In the genomic region with DNA sequence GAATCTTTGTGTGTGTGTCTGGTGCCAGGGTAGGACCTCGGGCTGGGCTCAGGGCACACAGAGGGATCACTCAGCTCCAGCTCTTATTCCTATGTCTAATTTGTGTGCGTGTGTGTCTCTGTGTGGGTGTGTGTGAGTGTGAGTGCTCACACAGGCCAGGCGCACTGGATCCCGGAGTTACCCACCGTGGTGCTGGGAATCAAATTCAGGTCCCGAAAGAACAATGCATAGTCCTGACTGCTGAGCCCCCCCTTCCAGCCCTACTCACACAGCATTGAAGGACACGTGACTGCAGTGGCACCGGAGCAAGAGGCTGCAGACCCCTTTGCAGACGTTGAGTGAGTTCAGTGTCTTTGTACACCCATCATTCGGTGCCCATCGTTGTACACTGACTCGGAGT, we compare ENCODE assay signal across 16 mouse cellular contexts. TPM values are rescaled to one million over a fixed set of nuclear protein-coding genes. Genes with fewer than 3 reads are reported as not detected.
DNase-seq lines count a peak whose midpoint lies in the region; ATAC-seq lines count a peak whose summit lies in the region.
"Had no signal": no experiment of that assay in that cellular context is flagged by ENCODE, and none has a peak within 500 bp of the region (broad histone marks: within the 10 kb centered on the region; RNA-seq: fewer than 3 reads in every experiment).

No protein-coding gene starts in this region.

- WGBS in hindbrain, embryonic 10.5 days: 93% methylated on average over 12 of the region's 12 CpGs
- 93% methylated on average over 12 of the region's 12 CpGs for WGBS in hindbrain, embryonic 14.5 days
- WGBS in lung, embryonic 16.5 days: 90% methylated on average over 12 of the region's 12 CpGs
- WGBS in heart, embryonic 16.5 days: 85% methylated on average over 12 of the region's 12 CpGs
- WGBS in stomach, embryonic 14.5 days: 92% methylated on average over 12 of the region's 12 CpGs

- no peak for ATAC-seq in hindbrain, embryonic 14.5 days (ENCODE audit: low FRiP score)
- ATAC-seq in lung, embryonic 16.5 days (ENCODE audit: low read depth): no peak
- no peak for ATAC-seq in heart, embryonic 16.5 days (replicated peaks; ENCODE audit: extremely low read depth, insufficient read depth, low FRiP score)
- no peak for ATAC-seq in stomach, embryonic 14.5 days (ENCODE audit: insufficient number of reproducible peaks, insufficient read depth, low FRiP score, low read depth)
- ATAC-seq: forebrain, embryonic 14.5 days had no signal

- peaks cover 81% of the 10 kb centered on the region for H3K4me1 ChIP-seq in hindbrain, embryonic 10.5 days (replicated peaks)
- peaks cover 46% of the 10 kb centered on the region for H3K4me1 ChIP-seq in hindbrain, embryonic 14.5 days (replicated peaks; ENCODE audit: control insufficient read depth, insufficient read depth, low read length)
- peaks cover 70% of the 10 kb centered on the region for H3K4me1 ChIP-seq in lung, embryonic 16.5 days (replicated peaks; ENCODE audit: control insufficient read depth, insufficient read depth, low read length)
- peaks cover 79% of the 10 kb centered on the region for H3K4me1 ChIP-seq in heart, embryonic 16.5 days (ENCODE audit: control insufficient read depth, insufficient read depth, low read length)
- H3K4me1 ChIP-seq in stomach, embryonic 14.5 days (ENCODE audit: control insufficient read depth, insufficient read depth, low read length): peaks cover 50% of the 10 kb centered on the region

- peaks cover 24% of the 10 kb centered on the region for H3K36me3 ChIP-seq in hindbrain, embryonic 10.5 days
- 0 out of 2 replicates have a peak, but pooled peaks cover 3% of the 10 kb centered on the region for H3K36me3 ChIP-seq in hindbrain, embryonic 14.5 days (replicated peaks; ENCODE audit: control insufficient read depth, insufficient read depth)
- H3K36me3 ChIP-seq in lung, embryonic 16.5 days (ENCODE audit: control insufficient read depth, insufficient read depth, low read length): no peaks in the 10 kb centered on the region; the same call in 1 of the 2 replicates
- peaks cover 7% of the 10 kb centered on the region for H3K36me3 ChIP-seq in heart, embryonic 16.5 days (ENCODE audit: control insufficient read depth, insufficient read depth)
- no peaks in the 10 kb centered on the region for H3K36me3 ChIP-seq in stomach, embryonic 14.5 days (ENCODE audit: control insufficient read depth, insufficient read depth, low read length)

- H3K27me3 ChIP-seq in hindbrain, embryonic 10.5 days (ENCODE audit: insufficient read depth, poor library complexity, severe bottlenecking): no peaks in the 10 kb centered on the region
- H3K27me3 ChIP-seq in hindbrain, embryonic 14.5 days (ENCODE audit: control insufficient read depth, insufficient read depth, low read length): no peaks in the 10 kb centered on the region
- H3K27me3 ChIP-seq in lung, embryonic 16.5 days (ENCODE audit: control insufficient read depth, insufficient read depth, low read depth, low read length): no peaks in the 10 kb centered on the region
- H3K27me3 ChIP-seq in heart, embryonic 16.5 days (ENCODE audit: control insufficient read depth, insufficient read depth, low read length): no peaks in the 10 kb centered on the region
- no peaks in the 10 kb centered on the region for H3K27me3 ChIP-seq in stomach, embryonic 14.5 days (ENCODE audit: control insufficient read depth, insufficient read depth, low read length)
- H3K27me3 ChIP-seq: CH12.LX; liver, embryonic 15.5 days; Patski had no signal

- no peak overlapping the region for H3K4me2 ChIP-seq in hindbrain, embryonic 14.5 days (replicated peaks)
- H3K4me2 ChIP-seq in lung, embryonic 16.5 days (ENCODE audit: low read depth, low read length): peak overlapping the region; percentile 63
- peak overlapping the region; percentile 85 for H3K4me2 ChIP-seq in heart, embryonic 16.5 days (ENCODE audit: low read depth, low read length)
- H3K4me2 ChIP-seq in stomach, embryonic 14.5 days (replicated peaks; ENCODE audit: low read depth, low read length): peak overlapping the region; percentile 45; the same call in 1 of the 2 replicates

- H3K4me3 ChIP-seq in hindbrain, embryonic 10.5 days: peak overlapping the region; percentile 49; the same call in 1 of the 2 replicates
- H3K4me3 ChIP-seq in hindbrain, embryonic 14.5 days (replicated peaks; ENCODE audit: low read length): no peak overlapping the region
- peak overlapping the region; percentile 44 for H3K4me3 ChIP-seq in lung, embryonic 16.5 days (ENCODE audit: low read length)
- H3K4me3 ChIP-seq in heart, embryonic 16.5 days (ENCODE audit: low read length): peak overlapping the region; percentile 68
- H3K4me3 ChIP-seq in stomach, embryonic 14.5 days (ENCODE audit: low read depth, low read length): no peak overlapping the region
- H3K4me3 ChIP-seq: myocyte had no signal

- H3K27ac ChIP-seq in hindbrain, embryonic 10.5 days: peak overlapping the region; percentile 89
- no peak overlapping the region for H3K27ac ChIP-seq in hindbrain, embryonic 14.5 days
- H3K27ac ChIP-seq in lung, embryonic 16.5 days (ENCODE audit: low read length): peak overlapping the region; percentile 94
- H3K27ac ChIP-seq in heart, embryonic 16.5 days (ENCODE audit: low read length): peak overlapping the region; percentile 99
- no peak overlapping the region for H3K27ac ChIP-seq in stomach, embryonic 14.5 days (ENCODE audit: low read length)
- H3K27ac ChIP-seq: liver, embryonic 15.5 days had no signal

- H3K9ac ChIP-seq in hindbrain, embryonic 14.5 days: no peak overlapping the region
- no peak overlapping the region for H3K9ac ChIP-seq in lung, embryonic 16.5 days (ENCODE audit: low read length)
- peak overlapping the region; percentile 88 for H3K9ac ChIP-seq in heart, embryonic 16.5 days (ENCODE audit: low read length)
- no peak overlapping the region for H3K9ac ChIP-seq in stomach, embryonic 14.5 days (replicated peaks; ENCODE audit: low read depth, low read length)
- H3K9ac ChIP-seq: liver, embryonic 15.5 days had no signal

- H3K9me3 ChIP-seq in hindbrain, embryonic 10.5 days: 0 out of 2 replicates have a peak, but pooled peaks cover 3% of the 10 kb centered on the region
- no peaks in the 10 kb centered on the region for H3K9me3 ChIP-seq in hindbrain, embryonic 14.5 days (ENCODE audit: control insufficient read depth, low read length)
- no peaks in the 10 kb centered on the region for H3K9me3 ChIP-seq in lung, embryonic 16.5 days (ENCODE audit: control insufficient read depth, low read length)
- no peaks in the 10 kb centered on the region for H3K9me3 ChIP-seq in heart, embryonic 16.5 days (replicated peaks; ENCODE audit: control insufficient read depth, low read length)
- H3K9me3 ChIP-seq in stomach, embryonic 14.5 days (ENCODE audit: control insufficient read depth, low read depth, low read length): no peaks in the 10 kb centered on the region
- H3K9me3 ChIP-seq: liver, embryonic 15.5 days had no signal

- no peak for DNase-seq in hindbrain, embryonic 10.5 days (ENCODE audit: low spot score)
- no peak for DNase-seq in hindbrain, embryonic 14.5 days (ENCODE audit: low spot score)
- no peak for DNase-seq in lung, adult 18-20 months
- DNase-seq in adrenal gland, postnatal 36 days: no peak
- DNase-seq: cerebellum, adult 8-10 months; spleen, adult 18-20 months had no signal

RNA-seq across cellular contexts. Expression of a gene that starts 26.1 kb away (rescaled TPM):
- 48.2 and 54.4 TPM in 2 replicates for polyA plus RNA-seq in hindbrain, embryonic 10.5 days (2016; fragmentation: Nextera tagmentation; extraction: Ambion mirVana)
- 29.9 and 31.7 TPM in 2 replicates for polyA plus RNA-seq in hindbrain, embryonic 14.5 days (2014; fragmentation: Nextera tagmentation; extraction: Ambion mirVana)
- polyA plus RNA-seq in lung, embryonic 16.5 days (2015; fragmentation: Nextera tagmentation; extraction: Ambion mirVana): 43.9 and 44.0 TPM in 2 replicates
- polyA plus RNA-seq in heart, embryonic 16.5 days (2015; fragmentation: Nextera tagmentation; extraction: Ambion mirVana): 60.5 and 63.3 TPM in 2 replicates
- 35.7 and 37.0 TPM in 2 replicates for polyA plus RNA-seq in stomach, embryonic 14.5 days (2014; fragmentation: Nextera tagmentation; extraction: Ambion mirVana)
- total RNA-seq in adrenal gland, postnatal 36 days (2021): 100 to 1,000 TPM; 131 to 170 TPM

RNA-seq across cellular contexts. Expression of a gene that starts 48.0 kb away (rescaled TPM):
- not detected in 2 replicates for polyA plus RNA-seq in hindbrain, embryonic 10.5 days (2016; fragmentation: Nextera tagmentation; extraction: Ambion mirVana)
- polyA plus RNA-seq in hindbrain, embryonic 14.5 days (2014; fragmentation: Nextera tagmentation; extraction: Ambion mirVana): not detected in 2 replicates
- polyA plus RNA-seq in lung, embryonic 16.5 days (2015; fragmentation: Nextera tagmentation; extraction: Ambion mirVana): 0.09 and 0.38 TPM in 2 replicates
- 1.00 and 1.7 TPM in 2 replicates for polyA plus RNA-seq in heart, embryonic 16.5 days (2015; fragmentation: Nextera tagmentation; extraction: Ambion mirVana)
- not detected in 2 replicates for polyA plus RNA-seq in stomach, embryonic 14.5 days (2014; fragmentation: Nextera tagmentation; extraction: Ambion mirVana)
- 10 to 100 TPM in 1 of 2 experiments, 1 to 10 TPM in 1; 1.9 to 10.5 TPM for total RNA-seq in adrenal gland, postnatal 36 days (2021)
- total RNA-seq: CH12.LX; gastrocnemius, adult 18-20 months; left cerebral cortex, adult 8-10 months had no signal
- polyA plus RNA-seq: forebrain, embryonic 14.5 days; myocyte; Patski had no signal

RNA-seq across cellular contexts. Expression of a gene that starts 51.9 kb away (rescaled TPM):
- 12.9 and 17.9 TPM in 2 replicates for polyA plus RNA-seq in hindbrain, embryonic 10.5 days (2016; fragmentation: Nextera tagmentation; extraction: Ambion mirVana)
- polyA plus RNA-seq in hindbrain, embryonic 14.5 days (2014; fragmentation: Nextera tagmentation; extraction: Ambion mirVana): 7.2 and 8.4 TPM in 2 replicates
- 24.6 and 28.4 TPM in 2 replicates for polyA plus RNA-seq in lung, embryonic 16.5 days (2015; fragmentation: Nextera tagmentation; extraction: Ambion mirVana)
- 10.0 and 11.4 TPM in 2 replicates for polyA plus RNA-seq in heart, embryonic 16.5 days (2015; fragmentation: Nextera tagmentation; extraction: Ambion mirVana)
- polyA plus RNA-seq in stomach, embryonic 14.5 days (2014; fragmentation: Nextera tagmentation; extraction: Ambion mirVana): 19.3 and 20.8 TPM in 2 replicates
- 10 to 100 TPM in 1 of 2 experiments, 1 to 10 TPM in 1; 7.9 to 11.5 TPM for total RNA-seq in adrenal gland, postnatal 36 days (2021)

RNA-seq across cellular contexts. Expression of a gene that starts 52.0 kb away (rescaled TPM):
- polyA plus RNA-seq in hindbrain, embryonic 10.5 days (2016; fragmentation: Nextera tagmentation; extraction: Ambion mirVana): 203 and 209 TPM in 2 replicates
- 130 and 141 TPM in 2 replicates for polyA plus RNA-seq in hindbrain, embryonic 14.5 days (2014; fragmentation: Nextera tagmentation; extraction: Ambion mirVana)
- polyA plus RNA-seq in lung, embryonic 16.5 days (2015; fragmentation: Nextera tagmentation; extraction: Ambion mirVana): 113 and 118 TPM in 2 replicates
- polyA plus RNA-seq in heart, embryonic 16.5 days (2015; fragmentation: Nextera tagmentation; extraction: Ambion mirVana): 95.6 and 101 TPM in 2 replicates
- polyA plus RNA-seq in stomach, embryonic 14.5 days (2014; fragmentation: Nextera tagmentation; extraction: Ambion mirVana): 89.4 and 98.7 TPM in 2 replicates
- total RNA-seq in adrenal gland, postnatal 36 days (2021): 10 to 100 TPM; 43.3 to 67.7 TPM

Comparison
In these comparisons a context has a peak if more than half of its experiments do, and no peak if none do; other contexts are left out.
1. H3K27ac ChIP-seq: peak in hindbrain, embryonic 10.5 days (single experiment), lung, embryonic 16.5 days (single experiment) and heart, embryonic 16.5 days (single experiment); none in hindbrain, embryonic 14.5 days (single experiment) and stomach, embryonic 14.5 days (single experiment).
2. H3K4me3 ChIP-seq: peak in hindbrain, embryonic 10.5 days (single experiment), lung, embryonic 16.5 days (single experiment) and heart, embryonic 16.5 days (single experiment); none in hindbrain, embryonic 14.5 days (single experiment) and stomach, embryonic 14.5 days (single experiment).